Mouse (Mus musculus) liver, embryonic 13.5 days (tissue): ENCODE measurements around the gene Pcbp4. TPM values are rescaled to one million over a fixed set of nuclear protein-coding genes. Genes with fewer than 3 reads are reported as not detected.

Experiments
- ATAC-seq: fragments of 200-750 bp; cut with Nextera tagmentation; 2 replicates; pipeline ENCODE4 v1.8.0; 2017; ENCODE audit warnings: low read depth, mild to moderate bottlenecking, moderate number of reproducible peaks, moderate library complexity
- DNase-seq: peaks from one replicate; pipeline ENCODE4 v3.0.0; 2022
- H3K27ac ChIP-seq: fragments of 300-500 bp; sonication (generic); 2 replicates; pipeline ENCODE4 v1.5.1; 2015; ENCODE audit warnings: moderate library complexity, mild to moderate bottlenecking, inconsistent platforms
- H3K27me3 ChIP-seq: fragments of 300-500 bp; sonication (generic); 2 replicates; pipeline ENCODE4 v1.6.1; 2015; ENCODE audit warnings: mild to moderate bottlenecking, inconsistent platforms
- H3K36me3 ChIP-seq: fragments of 300-500 bp; sonication (generic); 2 replicates; pipeline ENCODE4 v1.6.1; 2015; ENCODE audit warnings: mild to moderate bottlenecking, inconsistent platforms
- H3K4me1 ChIP-seq: fragments of 300-500 bp; sonication (generic); replicated peaks from 2 replicates; pipeline ENCODE4 v1.6.1; 2015; ENCODE audit warnings: inconsistent platforms
- H3K4me2 ChIP-seq: fragments of 300-500 bp; sonication (generic); 2 replicates; pipeline ENCODE4 v1.6.1; 2015; ENCODE audit warnings: inconsistent platforms, mild to moderate bottlenecking, moderate library complexity
- H3K4me3 ChIP-seq: fragments of 300-500 bp; sonication (generic); replicated peaks from 2 replicates; pipeline ENCODE4 v1.5.1; 2015; ENCODE audit warnings: mild to moderate bottlenecking, inconsistent platforms
- H3K9ac ChIP-seq: fragments of 300-500 bp; sonication (generic); 2 replicates; pipeline ENCODE4 v1.6.1; 2015; ENCODE audit warnings: mild to moderate bottlenecking, inconsistent platforms
- H3K9me3 ChIP-seq: fragments of 300-500 bp; sonication (generic); replicated peaks from 2 replicates; pipeline ENCODE4 v1.6.1; 2016; ENCODE audit warnings: inconsistent platforms
- WGBS: fragments of 180-500 bp; shearing (Covaris S2); methylation state at CpG from one replicate; pipeline ENCODE4 v1.1.7; 2015; ENCODE audit not compliant: insufficient replicate concordance; 5-methylcytosine and 5-hydroxymethylcytosine counted together
- polyA plus RNA-seq: library from polyadenylated mRNA; unstranded; fragments of >200 nt; fragmentation: Nextera tagmentation; extraction: Ambion mirVana; gene quantifications from 2 replicates; pipeline ENCODE4 v1.2.1, GENCODE M21; 2015

Pcbp4 gene
- polyA plus RNA-seq, 1 experiment from 2014 or later: 12.7 TPM

DNA sequence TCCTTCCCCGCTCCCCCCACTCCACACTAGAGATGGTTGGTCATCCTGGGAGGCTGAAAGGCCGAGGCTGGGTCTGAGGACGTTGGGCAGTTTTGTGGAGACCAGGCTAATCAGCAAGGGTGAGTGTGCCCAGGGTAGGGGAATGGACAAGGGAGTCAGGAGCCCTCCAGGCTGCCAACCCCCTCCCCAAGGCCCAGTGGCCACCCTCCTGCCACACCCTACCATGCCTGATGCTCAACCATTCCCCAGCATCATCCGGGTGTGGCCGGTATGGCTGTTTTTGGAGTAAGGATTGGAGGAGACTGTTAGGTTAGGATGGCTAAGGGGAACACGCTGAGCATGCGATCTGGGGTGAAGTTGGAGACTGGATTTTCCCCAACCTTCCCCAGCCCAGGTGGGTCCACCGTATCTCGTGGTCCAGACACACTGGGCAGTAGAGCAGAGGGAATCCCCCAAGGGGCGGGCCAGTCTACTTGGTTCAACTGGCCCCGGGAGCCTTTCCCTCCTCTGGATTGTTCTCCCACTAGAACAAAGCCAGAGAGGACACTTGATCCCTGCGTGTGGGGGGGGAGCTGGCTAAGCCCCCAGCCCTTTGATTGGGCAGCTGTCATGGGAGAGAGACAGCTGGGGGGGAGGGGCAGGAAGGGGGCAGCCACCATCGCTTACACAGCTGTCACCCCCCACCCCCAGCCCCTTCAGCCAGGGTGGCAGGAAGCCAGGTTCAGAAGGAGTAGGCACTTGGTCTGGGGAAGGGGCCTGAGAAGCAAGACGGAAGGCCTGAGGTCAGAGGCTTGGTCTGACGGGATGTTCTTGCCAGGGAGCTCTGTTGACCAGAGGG is 3.5 kb downstream of the Pcbp4 start:
- whole genome bisulfite sequencing: 65% methylated on average over 15 of the region's 15 CpGs
- Histone ChIP-seq H3K27me3 (peaks cover 36% of the 10 kb centered on the region), H3K4me3 (no peak overlapping the region), H3K27ac (no peak overlapping the region), H3K9ac (no peak overlapping the region), H3K4me2 (no peak overlapping the region), H3K36me3 (peaks cover 5% of the 10 kb centered on the region; the same call in 1 of the 2 replicates), H3K4me1 (peaks cover 51% of the 10 kb centered on the region), H3K9me3 (no peaks in the 10 kb centered on the region)
- DNase-seq: no peak
- no peak for ATAC-seq

DNA sequence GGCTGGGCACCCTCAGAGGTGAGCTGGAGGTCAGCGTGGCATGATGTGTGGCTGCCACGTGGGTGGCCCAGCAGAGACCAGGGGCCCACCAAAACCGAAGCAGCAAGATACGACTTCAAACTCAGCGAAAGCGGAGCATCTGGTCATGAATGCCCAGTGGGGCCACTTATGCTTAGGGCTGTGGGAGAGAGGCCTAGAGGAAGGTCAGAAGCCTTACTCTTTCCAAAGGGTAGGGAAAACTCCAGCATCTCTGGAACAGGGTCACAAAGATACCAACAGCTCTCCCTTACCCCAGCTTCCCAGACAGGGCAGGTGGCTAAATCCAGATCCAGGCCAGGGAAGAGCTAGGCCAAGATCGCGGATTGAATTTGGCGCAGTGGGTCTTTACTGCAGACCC is 4.1 kb downstream of the Pcbp4 start:
- Histone ChIP-seq H3K9ac (no peak overlapping the region), H3K36me3 (peaks cover 9% of the 10 kb centered on the region), H3K27ac (no peak overlapping the region), H3K9me3 (no peaks in the 10 kb centered on the region), H3K4me2 (no peak overlapping the region), H3K4me3 (no peak overlapping the region), H3K4me1 (peaks cover 46% of the 10 kb centered on the region), H3K27me3 (peaks cover 30% of the 10 kb centered on the region)
- ATAC-seq (no peak), DNase-seq (no peak)
- WGBS: 72% methylated on average over 9 of the region's 9 CpGs

GRCm38 (mm10) chr9:106457920-106458319 is 4.8 kb downstream of the Pcbp4 start:
- H3K36me3 ChIP-seq: peaks cover 11% of the 10 kb centered on the region
- H3K4me3 ChIP-seq: no peak overlapping the region
- H3K4me1 ChIP-seq: peaks cover 39% of the 10 kb centered on the region
- 76% methylated on average over 5 of the region's 5 CpGs for WGBS
- H3K27ac ChIP-seq: no peak overlapping the region
- peaks cover 22% of the 10 kb centered on the region for H3K27me3 ChIP-seq
- no peaks in the 10 kb centered on the region for H3K9me3 ChIP-seq
- H3K9ac ChIP-seq: no peak overlapping the region
- no peak for ATAC-seq
- no peak overlapping the region for H3K4me2 ChIP-seq
- DNase-seq: no peak

GRCm38 (mm10) chr9:106459946-106460345 is 6.9 kb downstream of the Pcbp4 start:
- no peak for ATAC-seq
- no peak overlapping the region for H3K9ac ChIP-seq
- no peak overlapping the region for H3K4me2 ChIP-seq
- H3K27me3 ChIP-seq: peaks cover 22% of the 10 kb centered on the region
- peaks cover 11% of the 10 kb centered on the region for H3K36me3 ChIP-seq
- H3K27ac ChIP-seq: no peak overlapping the region
- H3K9me3 ChIP-seq: no peaks in the 10 kb centered on the region
- H3K4me3 ChIP-seq: no peak overlapping the region
- WGBS: 75% methylated on average over 15 of the region's 15 CpGs
- peaks cover 26% of the 10 kb centered on the region for H3K4me1 ChIP-seq
- DNase-seq: no peak

DNA sequence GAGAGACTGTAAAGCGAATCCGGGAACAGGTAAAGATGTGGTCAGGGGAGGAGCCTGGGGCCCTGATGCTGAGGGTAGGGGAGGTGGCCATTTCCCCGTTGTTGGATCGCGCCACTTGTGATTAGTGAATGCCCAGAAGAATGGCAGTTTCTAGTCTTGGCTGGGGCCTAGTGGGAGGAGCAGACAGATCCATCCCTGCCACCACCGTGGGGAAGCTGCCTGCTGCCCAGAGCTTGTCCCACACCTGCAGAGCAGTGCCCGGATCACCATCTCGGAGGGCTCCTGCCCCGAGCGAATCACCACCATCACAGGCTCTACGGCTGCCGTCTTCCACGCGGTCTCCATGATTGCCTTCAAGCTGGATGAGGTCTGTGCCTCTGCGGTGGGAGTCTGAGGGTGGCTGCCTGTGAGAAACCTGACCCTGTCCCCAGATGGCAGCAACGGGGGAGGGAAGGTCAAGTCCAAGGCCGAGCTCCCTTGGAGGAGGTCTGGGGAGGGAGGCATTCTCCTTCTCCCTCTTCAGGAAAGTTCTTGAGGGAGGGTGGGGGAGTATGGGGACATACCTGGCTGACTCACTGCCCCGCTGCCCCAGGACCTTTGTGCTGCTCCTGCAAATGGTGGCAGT is 7.4 kb downstream of the Pcbp4 start:
- no peak overlapping the region for H3K4me2 ChIP-seq
- WGBS: 77% methylated on average over 18 of the region's 18 CpGs
- peaks cover 11% of the 10 kb centered on the region for H3K36me3 ChIP-seq
- H3K27me3 ChIP-seq: peaks cover 25% of the 10 kb centered on the region
- H3K4me1 ChIP-seq: peaks cover 26% of the 10 kb centered on the region
- DNase-seq (no peak), ATAC-seq (no peak)
- no peak overlapping the region for H3K9ac ChIP-seq
- no peaks in the 10 kb centered on the region for H3K9me3 ChIP-seq
- no peak overlapping the region for H3K4me3 ChIP-seq
- no peak overlapping the region for H3K27ac ChIP-seq

DNA sequence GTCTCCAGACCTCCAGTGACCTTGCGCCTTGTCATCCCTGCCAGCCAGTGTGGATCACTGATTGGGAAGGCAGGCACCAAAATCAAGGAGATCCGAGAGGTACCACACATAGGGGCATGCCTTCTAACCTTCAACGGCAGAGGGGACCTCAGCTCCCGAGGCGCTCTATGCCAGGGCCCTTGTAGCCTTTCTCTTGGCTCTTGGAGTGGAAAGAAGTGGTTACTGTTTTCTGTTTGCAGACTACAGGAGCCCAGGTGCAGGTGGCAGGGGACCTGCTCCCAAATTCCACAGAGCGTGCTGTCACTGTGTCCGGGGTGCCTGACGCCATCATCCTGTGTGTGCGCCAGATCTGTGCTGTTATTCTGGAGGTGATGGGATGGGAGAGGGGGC is 7.9 kb downstream of the Pcbp4 start:
- H3K9ac ChIP-seq: no peak overlapping the region
- H3K27me3 ChIP-seq: peaks cover 30% of the 10 kb centered on the region
- H3K27ac ChIP-seq: no peak overlapping the region
- H3K4me3 ChIP-seq: no peak overlapping the region
- H3K4me2 ChIP-seq: no peak overlapping the region
- 81% methylated on average over 9 of the region's 9 CpGs for WGBS
- H3K36me3 ChIP-seq: peaks cover 11% of the 10 kb centered on the region
- ATAC-seq (no peak), DNase-seq (no peak)
- peaks cover 25% of the 10 kb centered on the region for H3K4me1 ChIP-seq
- no peaks in the 10 kb centered on the region for H3K9me3 ChIP-seq

GRCm38 (mm10) chr9:106461641-106462429 is 8.7 kb downstream of the Pcbp4 start:
- ATAC-seq: no peak
- H3K9ac ChIP-seq: no peak overlapping the region
- DNase-seq: no peak
- WGBS: 78% methylated on average over 16 of the region's 16 CpGs
- H3K4me1 ChIP-seq: peaks cover 18% of the 10 kb centered on the region
- H3K27me3 ChIP-seq: peaks cover 36% of the 10 kb centered on the region
- no peak overlapping the region for H3K27ac ChIP-seq
- H3K4me2 ChIP-seq: no peak overlapping the region
- H3K36me3 ChIP-seq: peaks cover 11% of the 10 kb centered on the region
- no peaks in the 10 kb centered on the region for H3K9me3 ChIP-seq
- no peak overlapping the region for H3K4me3 ChIP-seq

DNA sequence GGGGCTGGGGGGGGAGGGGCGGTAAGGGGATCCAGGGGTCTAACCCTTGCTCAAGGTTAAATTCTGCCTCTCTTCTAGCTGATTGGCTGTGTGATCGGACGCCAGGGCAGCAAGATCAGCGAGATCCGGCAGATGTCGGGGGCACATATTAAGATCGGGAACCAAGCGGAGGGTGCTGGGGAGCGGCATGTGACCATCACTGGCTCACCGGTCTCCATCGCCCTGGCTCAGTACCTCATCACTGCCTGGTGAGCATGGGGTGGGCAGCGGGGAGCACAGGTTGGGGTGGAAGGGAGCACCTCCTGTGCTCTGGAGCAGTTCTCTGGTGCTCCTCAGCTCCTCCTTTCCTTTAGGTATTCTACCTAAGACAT is 9.3 kb downstream of the Pcbp4 start:
- Histone ChIP-seq H3K9me3 (no peaks in the 10 kb centered on the region), H3K4me3 (no peak overlapping the region), H3K27me3 (peaks cover 40% of the 10 kb centered on the region), H3K9ac (no peak overlapping the region), H3K4me1 (peaks cover 16% of the 10 kb centered on the region), H3K27ac (no peak overlapping the region), H3K4me2 (no peak overlapping the region), H3K36me3 (peaks cover 11% of the 10 kb centered on the region)
- DNase-seq: no peak
- WGBS: 87% methylated on average over 12 of the region's 12 CpGs
- no peak for ATAC-seq

- WGBS: 81% methylated on average over 21 of the region's 21 CpGs
- DNase-seq (no peak), ATAC-seq (no peak)
- H3K4me2 ChIP-seq: no peak overlapping the region
- no peak overlapping the region for H3K27ac ChIP-seq
- H3K9ac ChIP-seq: no peak overlapping the region
- H3K27me3 ChIP-seq: peaks cover 40% of the 10 kb centered on the region
- H3K36me3 ChIP-seq: peaks cover 11% of the 10 kb centered on the region
- no peak overlapping the region for H3K4me3 ChIP-seq
- peaks cover 16% of the 10 kb centered on the region for H3K4me1 ChIP-seq
- H3K9me3 ChIP-seq: no peaks in the 10 kb centered on the region
Observed at GRCm38 (mm10) chr9:106463122-106464063, 10.3 kb downstream of the Pcbp4 start.

- WGBS: 4% methylated on average over 94 of the region's 99 CpGs
- DNase-seq: no peak
- H3K4me2 ChIP-seq: peak overlapping the region; percentile 76
- no peaks in the 10 kb centered on the region for H3K9me3 ChIP-seq
- H3K27ac ChIP-seq: no peak overlapping the region
- H3K4me1 ChIP-seq: peaks cover 20% of the 10 kb centered on the region
- H3K36me3 ChIP-seq: peaks cover 10% of the 10 kb centered on the region
- H3K4me3 ChIP-seq: peak overlapping the region; percentile 59
- peak overlapping the region; percentile 39; the same call in 1 of the 2 replicates for H3K9ac ChIP-seq
- ATAC-seq: peak; percentile 13; the same call in 1 of the 2 replicates
- peaks cover 40% of the 10 kb centered on the region for H3K27me3 ChIP-seq
Observed at GRCm38 (mm10) chr9:106464751-106465541, 11.9 kb downstream of the Pcbp4 start.
